Comparison of ENCODE assay signal across 8 mouse cellular contexts in the genomic region with DNA sequence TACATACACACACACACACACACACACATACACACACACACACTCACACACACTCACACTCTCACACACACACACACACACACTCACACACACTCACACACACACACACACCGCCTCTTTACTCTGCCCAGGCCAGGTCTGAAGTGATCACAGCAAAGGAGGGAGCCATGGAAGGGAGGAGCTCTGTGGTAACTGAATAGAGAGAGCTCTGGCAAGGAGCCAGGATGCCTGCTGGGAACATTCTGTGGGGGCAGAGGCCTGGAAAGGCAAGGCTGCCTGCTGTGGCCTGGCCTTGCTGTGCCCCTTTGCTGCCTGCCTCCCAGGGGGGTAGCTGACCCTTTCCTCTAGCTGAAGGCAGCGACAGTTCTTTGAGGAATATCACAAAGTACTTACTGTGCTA. TPM values are rescaled to one million over a fixed set of nuclear protein-coding genes. Genes with fewer than 3 reads are reported as not detected.
DNase-seq lines count a peak whose midpoint lies in the region; ATAC-seq lines count a peak whose summit lies in the region.

No protein-coding gene starts in this region.

- intact Hi-C loops in gastrocnemius, postnatal 36 days (cut with DNase I) = no loop called here
- intact Hi-C loops in heart, postnatal 14 days (cut with DNase I) = no loop called here

- no peak overlapping the region for H3K4me2 ChIP-seq in embryonic facial prominence, embryonic 14.5 days (ENCODE audit: low read depth, low read length)

- no peak overlapping the region for H3K4me3 ChIP-seq in embryonic facial prominence, embryonic 14.5 days (ENCODE audit: low read depth, low read length)

- peaks cover 9% of the 10 kb centered on the region; the same call in 1 of the 2 replicates for H3K4me1 ChIP-seq in embryonic facial prominence, embryonic 14.5 days (ENCODE audit: control insufficient read depth, insufficient read depth, low read length)

- no peaks in the 10 kb centered on the region for H3K36me3 ChIP-seq in embryonic facial prominence, embryonic 14.5 days (ENCODE audit: control insufficient read depth, insufficient read depth, low read length)

- peak; percentile 90 for ATAC-seq in embryonic facial prominence, embryonic 14.5 days (ENCODE audit: low read depth)
- ATAC-seq in granulocyte monocyte progenitor cell, adult 5-6 weeks (replicated peaks; ENCODE audit: poor library complexity, severe bottlenecking) = no peak

- peak; percentile 72 for DNase-seq in gastrocnemius, postnatal 10 days
- no peak for DNase-seq in gastrocnemius, postnatal 36 days
- DNase-seq in embryonic facial prominence, embryonic 14.5 days (ENCODE audit: low spot score) = peak; percentile 93
- peak; percentile 62 to 79 for DNase-seq in heart, postnatal 14 days
- DNase-seq in layer of hippocampus, adult 11-12 months (ENCODE audit: low spot score) = peak; percentile 81
- peak; percentile 68 to 83 for DNase-seq in lung, adult 18-20 months
- peak; percentile 88 for DNase-seq in ovary, adult 18-20 months (ENCODE audit: low spot score)

- no peaks in the 10 kb centered on the region for H3K9me3 ChIP-seq in embryonic facial prominence, embryonic 14.5 days (ENCODE audit: control insufficient read depth, low read length)

- H3K9ac ChIP-seq in embryonic facial prominence, embryonic 14.5 days (ENCODE audit: low read depth, low read length) = no peak overlapping the region

- 0 out of 2 replicates have a peak overlapping the region, but pooled peaks have one; percentile 45 for H3K27ac ChIP-seq in embryonic facial prominence, embryonic 14.5 days (replicated peaks; ENCODE audit: low read depth, low read length)

- WGBS in embryonic facial prominence, embryonic 14.5 days = 8% methylated on average over 2 of the region's 2 CpGs

- no peaks in the 10 kb centered on the region for H3K27me3 ChIP-seq in embryonic facial prominence, embryonic 14.5 days (replicated peaks; ENCODE audit: control insufficient read depth, insufficient read depth, low read length)

RNA-seq across cellular contexts. Expression of a gene that starts 1.8 kb away (rescaled TPM):
- total RNA-seq in gastrocnemius, postnatal 10 days (2021) = under 1 TPM; 0.07 to 0.09 TPM
- under 1 TPM in 1 of 2 experiments, not detected in 1; 0.03 TPM for total RNA-seq in gastrocnemius, postnatal 36 days (2021)
- 0.08 and 0.15 TPM in 2 replicates for polyA plus RNA-seq in embryonic facial prominence, embryonic 14.5 days (2014; fragmentation: Nextera tagmentation; extraction: Ambion mirVana)
- total RNA-seq in heart, postnatal 14 days (2021) = under 1 TPM; 0.02 to 0.05 TPM
- total RNA-seq in granulocyte monocyte progenitor cell, adult 5-6 weeks (2014; fragmentation: Nextera tagmentation) = 0.71 TPM in 1 of 2 replicates, not detected in the other
- 0.10 and 0.17 TPM in 2 replicates for total RNA-seq in granulocyte monocyte progenitor cell, adult 5-6 weeks (2017)

RNA-seq across cellular contexts. Expression of a gene that starts 12.3 kb away (rescaled TPM):
- 10 to 100 TPM; 33.7 to 34.8 TPM for total RNA-seq in gastrocnemius, postnatal 10 days (2021)
- 10 to 100 TPM; 42.0 to 43.4 TPM for total RNA-seq in gastrocnemius, postnatal 36 days (2021)
- 3.0 and 3.1 TPM in 2 replicates for polyA plus RNA-seq in embryonic facial prominence, embryonic 14.5 days (2014; fragmentation: Nextera tagmentation; extraction: Ambion mirVana)
- 10 to 100 TPM; 16.1 to 19.6 TPM for total RNA-seq in heart, postnatal 14 days (2021)
- 5.5 and 6.3 TPM in 2 replicates for total RNA-seq in granulocyte monocyte progenitor cell, adult 5-6 weeks (2014; fragmentation: Nextera tagmentation)
- 7.9 and 9.5 TPM in 2 replicates for total RNA-seq in granulocyte monocyte progenitor cell, adult 5-6 weeks (2017)

RNA-seq across cellular contexts. Expression of a gene that starts 34.5 kb away (rescaled TPM):
- total RNA-seq in gastrocnemius, postnatal 10 days (2021) = 10 to 100 TPM; 28.5 to 33.8 TPM
- total RNA-seq in gastrocnemius, postnatal 36 days (2021) = 10 to 100 TPM; 33.5 to 37.9 TPM
- 35.2 and 37.8 TPM in 2 replicates for polyA plus RNA-seq in embryonic facial prominence, embryonic 14.5 days (2014; fragmentation: Nextera tagmentation; extraction: Ambion mirVana)
- 10 to 100 TPM; 42.7 to 51.2 TPM for total RNA-seq in heart, postnatal 14 days (2021)
- 26.6 and 36.0 TPM in 2 replicates for total RNA-seq in granulocyte monocyte progenitor cell, adult 5-6 weeks (2014; fragmentation: Nextera tagmentation)
- total RNA-seq in granulocyte monocyte progenitor cell, adult 5-6 weeks (2017) = 25.7 and 26.6 TPM in 2 replicates

Comparison
In these comparisons a context has a peak if more than half of its experiments do, and no peak if none do; other contexts are left out.
1. DNase-seq: peak in gastrocnemius, postnatal 10 days (single experiment), embryonic facial prominence, embryonic 14.5 days (single experiment), heart, postnatal 14 days (2 of 2), layer of hippocampus, adult 11-12 months (single experiment), lung, adult 18-20 months (2 of 2) and ovary, adult 18-20 months (single experiment); none in gastrocnemius, postnatal 36 days (0 of 2).